Mouse (Mus musculus): ENCODE data around the gene Rab3il1. TPM values are rescaled to one million over a fixed set of nuclear protein-coding genes. Genes with fewer than 3 reads are reported as not detected.

Rab3il1 gene
- total and polyA plus RNA-seq, 2 experiments from 2014 or later, result 17.9 to 27.4 TPM

- WGBS, result 77% methylated on average over 4 of the region's 4 CpGs
- ATAC-seq (ENCODE audit: insufficient read depth, low read depth) (no peak), DNase-seq (ENCODE audit: low spot score) (no peak)
- Histone ChIP-seq H3K27ac (ENCODE audit: low read depth) (no peak overlapping the region), H3K9ac (replicated peaks; ENCODE audit: low read depth, low read length) (no peak overlapping the region), H3K4me1 (ENCODE audit: control insufficient read depth, insufficient read depth) (peaks cover 18% of the 10 kb centered on the region; the same call in 1 of the 2 replicates), H3K27me3 (ENCODE audit: control insufficient read depth, insufficient read depth, low read length) (no peaks in the 10 kb centered on the region), H3K4me2 (ENCODE audit: low read depth, low read length) (no peak overlapping the region), H3K4me3 (ENCODE audit: low read depth, low read length) (no peak overlapping the region), H3K9me3 (replicated peaks; ENCODE audit: control insufficient read depth, low read length) (no peaks in the 10 kb centered on the region), H3K36me3 (replicated peaks; ENCODE audit: control insufficient read depth, insufficient read depth, low read length) (no peaks in the 10 kb centered on the region)
- no peak for TF ChIP-seq EP300 (IDR thresholded peaks at IDR 0.05; ENCODE audit: low read depth)
- no peak for TF ChIP-seq CTCF (IDR thresholded peaks at IDR 0.05; ENCODE audit: low read depth)
Observed at GRCm38 (mm10) chr19:10016151-10016550, 14.7 kb downstream of the Rab3il1 start.

GRCm38 (mm10) chr19:10017637-10018526 is 16.4 kb downstream of the Rab3il1 start:
- Histone ChIP-seq H3K4me1 (ENCODE audit: control insufficient read depth, insufficient read depth) (peaks cover 21% of the 10 kb centered on the region; the same call in 1 of the 2 replicates), H3K9ac (replicated peaks; ENCODE audit: low read depth, low read length) (peak overlapping the region; percentile 62), H3K27me3 (ENCODE audit: control insufficient read depth, insufficient read depth, low read length) (no peaks in the 10 kb centered on the region), H3K4me2 (ENCODE audit: low read depth, low read length) (peak overlapping the region; percentile 88), H3K36me3 (replicated peaks; ENCODE audit: control insufficient read depth, insufficient read depth, low read length) (no peaks in the 10 kb centered on the region), H3K27ac (ENCODE audit: low read depth) (peak overlapping the region; percentile 57), H3K9me3 (replicated peaks; ENCODE audit: control insufficient read depth, low read length) (no peaks in the 10 kb centered on the region), H3K4me3 (ENCODE audit: low read depth, low read length) (peak overlapping the region; percentile 57)
- DNase-seq (ENCODE audit: low spot score) (peak; percentile 91), ATAC-seq (ENCODE audit: insufficient read depth, low read depth) (peak; percentile 95)
- no peak for TF ChIP-seq EP300 (IDR thresholded peaks at IDR 0.05; ENCODE audit: low read depth)
- WGBS, result 7% methylated on average over 44 of the region's 44 CpGs

- H3K9me3 ChIP-seq (replicated peaks; ENCODE audit: control insufficient read depth, low read length), result no peaks in the 10 kb centered on the region
- H3K36me3 ChIP-seq (replicated peaks; ENCODE audit: control insufficient read depth, insufficient read depth, low read length), result no peaks in the 10 kb centered on the region
- TF ChIP-seq EP300 (IDR thresholded peaks at IDR 0.05; ENCODE audit: low read depth), result no peak
- no peak for TF ChIP-seq CTCF (IDR thresholded peaks at IDR 0.05; ENCODE audit: low read depth)
- peak overlapping the region; percentile 62 for H3K9ac ChIP-seq (replicated peaks; ENCODE audit: low read depth, low read length)
- H3K4me1 ChIP-seq (ENCODE audit: control insufficient read depth, insufficient read depth), result peaks cover 17% of the 10 kb centered on the region; the same call in 1 of the 2 replicates
- H3K27ac ChIP-seq (ENCODE audit: low read depth), result peak overlapping the region; percentile 57
- DNase-seq (ENCODE audit: low spot score) (no peak), ATAC-seq (ENCODE audit: insufficient read depth, low read depth) (peak; percentile 24)
- 0% methylated on average over 3 of the region's 3 CpGs for WGBS
- peak overlapping the region; percentile 57 for H3K4me3 ChIP-seq (ENCODE audit: low read depth, low read length)
- no peaks in the 10 kb centered on the region for H3K27me3 ChIP-seq (ENCODE audit: control insufficient read depth, insufficient read depth, low read length)
- peak overlapping the region; percentile 88 for H3K4me2 ChIP-seq (ENCODE audit: low read depth, low read length)
Observed at GRCm38 (mm10) chr19:10018527-10018818, 17.0 kb downstream of the Rab3il1 start.

- Histone ChIP-seq H3K27ac (ENCODE audit: low read depth) (no peak overlapping the region), H3K4me1 (ENCODE audit: control insufficient read depth, insufficient read depth) (peaks cover 18% of the 10 kb centered on the region; the same call in 1 of the 2 replicates)
Observed at GRCm38 (mm10) chr19:10019214-10019760, 17.8 kb downstream of the Rab3il1 start.

GRCm38 (mm10) chr19:10021981-10022380 is 20.5 kb downstream of the Rab3il1 start:
- Histone ChIP-seq H3K9ac (replicated peaks; ENCODE audit: low read depth, low read length) (no peak overlapping the region), H3K27me3 (ENCODE audit: control insufficient read depth, insufficient read depth, low read length) (no peaks in the 10 kb centered on the region), H3K4me2 (ENCODE audit: low read depth, low read length) (no peak overlapping the region), H3K9me3 (replicated peaks; ENCODE audit: control insufficient read depth, low read length) (no peaks in the 10 kb centered on the region), H3K36me3 (replicated peaks; ENCODE audit: control insufficient read depth, insufficient read depth, low read length) (no peaks in the 10 kb centered on the region), H3K4me3 (ENCODE audit: low read depth, low read length) (no peak overlapping the region), H3K27ac (ENCODE audit: low read depth) (no peak overlapping the region), H3K4me1 (ENCODE audit: control insufficient read depth, insufficient read depth) (peaks cover 30% of the 10 kb centered on the region)
- no peak for ATAC-seq (ENCODE audit: insufficient read depth, low read depth)
- no peak for DNase-seq (ENCODE audit: low spot score)
- WGBS, result 83% methylated on average over 2 of the region's 2 CpGs
- TF ChIP-seq CTCF (IDR thresholded peaks at IDR 0.05; ENCODE audit: low read depth) (no peak), EP300 (IDR thresholded peaks at IDR 0.05; ENCODE audit: low read depth) (no peak)

More at GRCm38 (mm10) chr19:10019214-10019760, 17.8 kb downstream of the Rab3il1 start:
- Histone ChIP-seq H3K36me3 (replicated peaks; ENCODE audit: control insufficient read depth, insufficient read depth, low read length) (no peaks in the 10 kb centered on the region), H3K4me2 (ENCODE audit: low read depth, low read length) (peak overlapping the region; percentile 88), H3K9me3 (replicated peaks; ENCODE audit: control insufficient read depth, low read length) (no peaks in the 10 kb centered on the region), H3K4me3 (ENCODE audit: low read depth, low read length) (peak overlapping the region; percentile 57), H3K27me3 (ENCODE audit: control insufficient read depth, insufficient read depth, low read length) (no peaks in the 10 kb centered on the region), H3K9ac (replicated peaks; ENCODE audit: low read depth, low read length) (peak overlapping the region; percentile 62)
- 79% methylated on average over 4 of the region's 4 CpGs for WGBS
- ATAC-seq (ENCODE audit: insufficient read depth, low read depth), result no peak
- DNase-seq (ENCODE audit: low spot score), result no peak
- TF ChIP-seq EP300 (IDR thresholded peaks at IDR 0.05; ENCODE audit: low read depth) (no peak), CTCF (IDR thresholded peaks at IDR 0.05; ENCODE audit: low read depth) (no peak)

Data from heart, postnatal 0 days (tissue).